Mouse (Mus musculus) megakaryocyte, embryonic 14.5 days (primary cell): ENCODE results near the gene Itpr1. TPM values are rescaled to one million over a fixed set of nuclear protein-coding genes. Genes with fewer than 3 reads are reported as not detected.

Source experiments
- H3K27me3 ChIP-seq: replicated peaks from 2 replicates; pipeline ENCODE3; 2012; ENCODE audit warnings: inconsistent platforms
- H3K36me3 ChIP-seq: replicated peaks from 2 replicates; pipeline ENCODE3; 2012; ENCODE audit warnings: low read length, inconsistent platforms, mixed read lengths
- H3K4me1 ChIP-seq: 2 replicates; pipeline ENCODE4 v1.6.1; 2012; ENCODE audit warnings: inconsistent platforms
- H3K4me3 ChIP-seq: replicated peaks from 2 replicates; pipeline ENCODE3; 2012; ENCODE audit warnings: moderate library complexity, mild to moderate bottlenecking, inconsistent platforms
- H3K9me3 ChIP-seq: 2 replicates; pipeline ENCODE4 v1.6.1; 2012; ENCODE audit warnings: inconsistent platforms
- FLI1 ChIP-seq: IDR thresholded peaks from 2 replicates; pipeline ENCODE4 v1.6.1; 2012; ENCODE audit warnings: low read length, inconsistent platforms, mixed read lengths
- GATA1 ChIP-seq: IDR thresholded peaks from 3 replicates; pipeline ENCODE4 v1.6.1; 2012; ENCODE audit warnings: mixed read lengths, low read length, inconsistent platforms, borderline replicate concordance
- polyA plus RNA-seq: library from polyadenylated mRNA; stranded (reverse); fragments of >175 nt; gene quantifications from 2 replicates; pipeline ENCODE4 v1.2.3, GENCODE M21; 2012; ENCODE audit warnings: low replicate concordance; ENCODE audit not compliant: insufficient read depth

Itpr1 gene
- polyA plus RNA-seq, 1 experiment = 8.3 TPM

- H3K36me3 ChIP-seq = peaks cover 49% of the 10 kb centered on the region
- TF ChIP-seq GATA1 = no peak
- no peak for TF ChIP-seq FLI1
Measured at GRCm38 (mm10) chr6:108456231-108457062, 243.6 kb downstream of the Itpr1 start.

GRCm38 (mm10) chr6:108457063-108457405 is 244.1 kb downstream of the Itpr1 start:
- Histone ChIP-seq H3K27me3 (peaks cover 1% of the 10 kb centered on the region), H3K36me3 (peaks cover 47% of the 10 kb centered on the region), H3K4me1 (peaks cover 34% of the 10 kb centered on the region), H3K9me3 (no peaks in the 10 kb centered on the region), H3K4me3 (peak overlapping the region; percentile 38)
- no peak for TF ChIP-seq FLI1

More at GRCm38 (mm10) chr6:108456231-108457062, 243.6 kb downstream of the Itpr1 start:
- peaks cover 35% of the 10 kb centered on the region for H3K4me1 ChIP-seq
- peaks cover 1% of the 10 kb centered on the region for H3K27me3 ChIP-seq
- no peak overlapping the region for H3K4me3 ChIP-seq
- H3K9me3 ChIP-seq = no peaks in the 10 kb centered on the region

DNA sequence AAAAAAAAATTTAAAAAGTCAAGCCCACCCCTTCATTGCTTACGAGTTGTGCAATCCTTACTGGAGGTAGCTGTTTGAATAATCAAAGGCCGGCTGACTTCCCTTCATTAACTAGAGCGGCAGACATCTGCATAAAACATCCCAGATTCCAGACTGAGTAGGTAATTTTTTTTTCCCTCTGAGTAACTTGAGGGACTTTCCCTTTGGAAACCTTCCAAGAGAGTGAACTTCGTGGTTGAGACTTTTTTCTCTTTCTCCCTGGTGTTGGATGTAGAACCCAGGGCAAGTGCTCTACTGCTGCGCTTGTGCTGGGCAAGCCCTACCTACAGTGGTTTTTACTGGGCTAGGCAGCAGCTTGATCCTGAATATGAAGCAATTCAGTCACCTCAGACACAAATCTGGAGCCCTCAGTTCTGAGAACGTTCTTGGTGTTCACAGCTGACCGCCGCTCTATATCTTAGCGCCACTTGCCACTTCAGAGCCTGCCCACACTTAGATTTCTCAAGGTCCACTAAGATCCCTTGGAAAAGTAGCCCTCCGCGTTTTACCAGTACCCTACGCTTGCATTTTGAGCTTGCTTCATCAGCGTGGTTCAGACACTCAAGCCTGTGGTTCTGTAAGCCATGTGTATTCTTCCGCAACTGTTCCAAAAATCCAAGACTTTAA is 244.8 kb downstream of the Itpr1 start:
- Histone ChIP-seq H3K4me3 (no peak overlapping the region), H3K27me3 (peaks cover 1% of the 10 kb centered on the region), H3K4me1 (peaks cover 27% of the 10 kb centered on the region), H3K36me3 (peaks cover 45% of the 10 kb centered on the region), H3K9me3 (no peaks in the 10 kb centered on the region)
- TF ChIP-seq GATA1 (no peak), FLI1 (no peak)

- Histone ChIP-seq H3K4me1 (peaks cover 27% of the 10 kb centered on the region), H3K36me3 (peaks cover 42% of the 10 kb centered on the region), H3K4me3 (no peak overlapping the region), H3K9me3 (no peaks in the 10 kb centered on the region), H3K27me3 (peaks cover 1% of the 10 kb centered on the region)
- TF ChIP-seq FLI1 (no peak), GATA1 (no peak)
Measured at GRCm38 (mm10) chr6:108458182-108458571, 245.3 kb downstream of the Itpr1 start.

DNA sequence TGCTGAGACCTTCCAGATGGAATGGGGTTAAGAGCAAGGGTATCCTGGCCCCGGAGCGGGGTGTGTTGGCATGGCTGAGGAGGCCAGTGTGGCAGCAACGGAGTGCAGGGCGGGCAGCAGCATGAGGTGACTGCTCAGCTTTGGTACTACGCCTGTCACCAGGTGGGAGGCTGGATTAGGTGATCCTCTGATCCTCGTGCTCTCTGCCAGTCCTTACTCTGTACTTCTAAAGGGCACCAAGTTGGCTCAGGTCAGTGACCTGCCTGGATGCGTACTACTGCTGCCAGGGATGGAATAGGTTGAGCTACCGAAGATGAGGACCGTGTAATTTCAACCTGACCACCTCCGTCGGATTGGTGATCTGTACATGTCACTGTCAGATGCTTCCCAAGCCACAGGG is 245.9 kb downstream of the Itpr1 start:
- TF ChIP-seq FLI1 (no peak), GATA1 (no peak)
- Histone ChIP-seq H3K27me3 (peaks cover 1% of the 10 kb centered on the region), H3K36me3 (peaks cover 36% of the 10 kb centered on the region)

GRCm38 (mm10) chr6:108464308-108464979 is 251.5 kb downstream of the Itpr1 start:
- H3K9me3 ChIP-seq = no peaks in the 10 kb centered on the region
- no peak overlapping the region for H3K4me3 ChIP-seq
- H3K36me3 ChIP-seq = peaks cover 32% of the 10 kb centered on the region
- H3K27me3 ChIP-seq = no peaks in the 10 kb centered on the region
- peaks cover 51% of the 10 kb centered on the region for H3K4me1 ChIP-seq
- no peak for TF ChIP-seq FLI1
- no peak for TF ChIP-seq GATA1

More for the DNA sequence above, 245.9 kb downstream of the Itpr1 start:
- H3K9me3 ChIP-seq = no peaks in the 10 kb centered on the region
- H3K4me1 ChIP-seq = peaks cover 23% of the 10 kb centered on the region
- H3K4me3 ChIP-seq = no peak overlapping the region

DNA sequence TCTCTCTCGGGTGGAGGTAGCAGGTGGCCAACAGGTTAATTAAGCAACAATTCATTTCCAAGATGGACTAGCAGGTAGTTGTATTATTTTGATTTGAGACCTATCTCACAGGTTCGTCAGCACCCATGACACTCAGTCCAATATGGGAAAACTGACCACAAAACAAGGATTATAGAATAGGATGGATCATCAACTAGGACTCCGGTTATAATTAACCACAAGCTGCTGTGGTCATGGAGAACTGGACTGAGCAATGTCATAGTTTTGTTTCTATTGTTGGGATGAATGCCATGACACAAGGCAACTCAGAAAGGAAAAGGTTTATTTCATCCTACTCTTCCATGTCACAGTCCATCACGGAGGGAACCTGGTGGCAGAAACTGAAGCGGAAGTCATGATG is 252.3 kb downstream of the Itpr1 start:
- Histone ChIP-seq H3K4me3 (no peak overlapping the region), H3K36me3 (peaks cover 30% of the 10 kb centered on the region), H3K4me1 (peaks cover 51% of the 10 kb centered on the region), H3K27me3 (no peaks in the 10 kb centered on the region), H3K9me3 (no peaks in the 10 kb centered on the region)
- no peak for TF ChIP-seq FLI1
- no peak for TF ChIP-seq GATA1

- H3K4me3 ChIP-seq = peak overlapping the region; percentile 43
- peaks cover 49% of the 10 kb centered on the region for H3K4me1 ChIP-seq
- TF ChIP-seq FLI1 (no peak), GATA1 (no peak)
- peaks cover 36% of the 10 kb centered on the region for H3K36me3 ChIP-seq
- no peaks in the 10 kb centered on the region for H3K9me3 ChIP-seq
- H3K27me3 ChIP-seq = no peaks in the 10 kb centered on the region
Measured at GRCm38 (mm10) chr6:108466061-108466531, 253.2 kb downstream of the Itpr1 start.

- Histone ChIP-seq H3K4me3 (no peak overlapping the region), H3K27me3 (no peaks in the 10 kb centered on the region), H3K36me3 (peaks cover 50% of the 10 kb centered on the region), H3K4me1 (peaks cover 42% of the 10 kb centered on the region), H3K9me3 (no peaks in the 10 kb centered on the region)
- TF ChIP-seq FLI1 (no peak), GATA1 (no peak)
Measured at GRCm38 (mm10) chr6:108467597-108467996, 254.7 kb downstream of the Itpr1 start.
